Mouse (Mus musculus) MEL (cell line): ENCODE results near the gene Ybx3.

ENCODE experiments used
- TBP ChIP-seq: IDR thresholded peaks from 2 replicates; pipeline ENCODE4 v1.8.0; 2011; ENCODE audit warnings: low read depth, low read length, improper control_type of control experiment
- ZNF384 ChIP-seq: IDR thresholded peaks from 2 replicates; pipeline ENCODE4 v1.6.1; 2012; ENCODE audit warnings: low read depth, mild to moderate bottlenecking, inconsistent platforms, low read length, improper control_type of control experiment

GRCm38 (mm10) chr6:131387221-131388039 lies 846 bp downstream of the Ybx3 start:
- TF ChIP-seq ZNF384 (no peak), TBP (peak; percentile 85)
